Mouse (Mus musculus) spleen, adult 2 months (tissue): ENCODE data around the gene Txnrd1. TPM values are rescaled to one million over a fixed set of nuclear protein-coding genes. Genes with fewer than 3 reads are reported as not detected.

ENCODE experiments used
- DNase-seq, 2 experiments: peaks; one replicate each; pipeline versions ENCODE4 v3.0.0 to v3.0.0-alpha.2; 2012 to 2021; ENCODE audit warnings: low spot score in 2 of 2, low read depth in 1 of 2
- H3K27ac ChIP-seq: fragments of 200-500 bp; 2 replicates; pipeline ENCODE4 v1.5.1; 2012; ENCODE audit warnings: low read length, inconsistent platforms; ENCODE audit not compliant: insufficient read depth
- H3K27me3 ChIP-seq: fragments of 200-500 bp; 2 replicates; pipeline ENCODE4 v1.6.1; 2012; ENCODE audit warnings: mild to moderate bottlenecking, moderate library complexity, low read length, inconsistent platforms; ENCODE audit not compliant: control insufficient read depth, insufficient read depth
- H3K36me3 ChIP-seq: fragments of 200-500 bp; 2 replicates; pipeline ENCODE4 v1.6.1; 2012; ENCODE audit warnings: mild to moderate bottlenecking, low read length, inconsistent platforms; ENCODE audit not compliant: control insufficient read depth, insufficient read depth
- H3K4me1 ChIP-seq: fragments of 200-500 bp; 2 replicates; pipeline ENCODE4 v1.6.1; 2011; ENCODE audit warnings: inconsistent platforms; ENCODE audit not compliant: control insufficient read depth, insufficient read depth, insufficient read length
- H3K4me3 ChIP-seq: fragments of 200-500 bp; 2 replicates; pipeline ENCODE4 v1.5.1; 2011; ENCODE audit warnings: mild to moderate bottlenecking, inconsistent platforms; ENCODE audit not compliant: insufficient read depth, insufficient read length; ENCODE audit errors: extremely low read depth
- CTCF ChIP-seq: fragments of 200-500 bp; IDR thresholded peaks from 2 replicates; pipeline ENCODE4 v1.5.1; 2011; ENCODE audit warnings: mild to moderate bottlenecking, inconsistent platforms; ENCODE audit not compliant: insufficient read depth, insufficient read length, insufficient replicate concordance; ENCODE audit errors: extremely low read depth
- POLR2A ChIP-seq: fragments of 200-500 bp; IDR thresholded peaks from 2 replicates; pipeline ENCODE4 v1.6.1; 2011; ENCODE audit warnings: low read depth, low read length, inconsistent platforms
- WGBS: fragments of 180-500 bp; shearing (Covaris S2); methylation state at CpG from one replicate; pipeline ENCODE4 v1.1.7; 2018; 5-methylcytosine and 5-hydroxymethylcytosine counted together
- polyA plus RNA-seq: library from polyadenylated mRNA; depleted of rRNA; stranded (reverse); fragments of >200 nt; gene quantifications from 2 replicates; pipeline ENCODE4 v1.2.3, GENCODE M21; 2012

Gene Txnrd1
- polyA plus RNA-seq, 1 experiment = 14.8 TPM

- no peak for DNase-seq
- WGBS = 85% methylated on average over 9 of the region's 9 CpGs
- peaks cover 13% of the 10 kb centered on the region for H3K4me1 ChIP-seq
- no peak overlapping the region for H3K4me3 ChIP-seq
- no peaks in the 10 kb centered on the region for H3K36me3 ChIP-seq
- no peaks in the 10 kb centered on the region for H3K27me3 ChIP-seq
- no peak overlapping the region for H3K27ac ChIP-seq
- TF ChIP-seq POLR2A (no peak), CTCF (no peak)
Observed at GRCm38 (mm10) chr10:82816441-82816840, 17.3 kb upstream of the Txnrd1 start.

- WGBS = 94% methylated on average over 3 of the region's 3 CpGs
Observed at GRCm38 (mm10) chr10:82817514-82817913, 16.2 kb upstream of the Txnrd1 start.

GRCm38 (mm10) chr10:82817936-82818335, 15.8 kb upstream of the Txnrd1 start:
- TF ChIP-seq CTCF = no peak
- no peak for TF ChIP-seq POLR2A
- Histone ChIP-seq H3K4me3 (no peak overlapping the region), H3K27me3 (no peaks in the 10 kb centered on the region), H3K4me1 (peaks cover 13% of the 10 kb centered on the region), H3K27ac (no peak overlapping the region), H3K36me3 (no peaks in the 10 kb centered on the region)
- 37% methylated on average over 9 of the region's 9 CpGs for WGBS
- no peak for DNase-seq

More at GRCm38 (mm10) chr10:82817514-82817913, 16.2 kb upstream of the Txnrd1 start:
- H3K27ac ChIP-seq = no peak overlapping the region
- TF ChIP-seq CTCF (no peak), POLR2A (no peak)
- no peaks in the 10 kb centered on the region for H3K27me3 ChIP-seq
- no peak overlapping the region for H3K4me3 ChIP-seq
- peaks cover 13% of the 10 kb centered on the region for H3K4me1 ChIP-seq
- no peak for DNase-seq
- H3K36me3 ChIP-seq = no peaks in the 10 kb centered on the region

GRCm38 (mm10) chr10:82818661-82819060, 15.1 kb upstream of the Txnrd1 start:
- TF ChIP-seq POLR2A = no peak
- no peak for TF ChIP-seq CTCF
- H3K4me3 ChIP-seq = no peak overlapping the region
- 40% methylated on average over 6 of the region's 6 CpGs for WGBS
- peak in 1 of 2 experiments; percentile 55 for DNase-seq
- no peaks in the 10 kb centered on the region for H3K27me3 ChIP-seq
- no peaks in the 10 kb centered on the region for H3K36me3 ChIP-seq
- H3K4me1 ChIP-seq = peaks cover 10% of the 10 kb centered on the region
- peak overlapping the region; percentile 18; the same call in 1 of the 2 replicates for H3K27ac ChIP-seq

- TF ChIP-seq CTCF (no peak), POLR2A (no peak)
- Histone ChIP-seq H3K4me1 (peaks cover 4% of the 10 kb centered on the region), H3K36me3 (no peaks in the 10 kb centered on the region), H3K27me3 (no peaks in the 10 kb centered on the region), H3K27ac (no peak overlapping the region), H3K4me3 (no peak overlapping the region)
- no peak for DNase-seq
- WGBS = 90% methylated on average over 14 of the region's 14 CpGs
Observed at GRCm38 (mm10) chr10:82823108-82823778, 10.5 kb upstream of the Txnrd1 start.

- Histone ChIP-seq H3K27ac (no peak overlapping the region), H3K4me1 (peaks cover 4% of the 10 kb centered on the region), H3K36me3 (no peaks in the 10 kb centered on the region), H3K27me3 (no peaks in the 10 kb centered on the region), H3K4me3 (no peak overlapping the region)
- TF ChIP-seq CTCF (no peak), POLR2A (no peak)
- WGBS = 88% methylated on average over 5 of the region's 5 CpGs
- DNase-seq = no peak
Observed at GRCm38 (mm10) chr10:82823779-82824177, 10.0 kb upstream of the Txnrd1 start.

GRCm38 (mm10) chr10:82824541-82824940, 9.2 kb upstream of the Txnrd1 start:
- H3K27me3 ChIP-seq = no peaks in the 10 kb centered on the region
- no peaks in the 10 kb centered on the region for H3K4me1 ChIP-seq
- DNase-seq = no peak
- H3K27ac ChIP-seq = no peak overlapping the region
- no peak for TF ChIP-seq CTCF
- TF ChIP-seq POLR2A = no peak
- WGBS = 85% methylated on average over 10 of the region's 10 CpGs
- no peak overlapping the region for H3K4me3 ChIP-seq
- H3K36me3 ChIP-seq = no peaks in the 10 kb centered on the region
